Mouse (Mus musculus): ENCODE data around the gene Arhgap44.

The Arhgap44 gene

GRCm38 (mm10) chr11:65137145-65137652 is 25.6 kb downstream of the Arhgap44 start:
- no peak for DNase-seq (ENCODE audit: low spot score)

- DNase-seq (ENCODE audit: low spot score): no peak
Measured at GRCm38 (mm10) chr11:65135251-65135739, 27.5 kb downstream of the Arhgap44 start.

GRCm38 (mm10) chr11:65133661-65134060 is 29.1 kb downstream of the Arhgap44 start:
- DNase-seq (ENCODE audit: low spot score): no peak

GRCm38 (mm10) chr11:65129110-65129509 is 33.7 kb downstream of the Arhgap44 start:
- DNase-seq (ENCODE audit: low spot score): no peak

GRCm38 (mm10) chr11:65128666-65129065 is 34.1 kb downstream of the Arhgap44 start:
- DNase-seq (ENCODE audit: low spot score): no peak

GRCm38 (mm10) chr11:65126566-65126965 is 36.2 kb downstream of the Arhgap44 start:
- peak; percentile 23 for DNase-seq (ENCODE audit: low spot score)

GRCm38 (mm10) chr11:65124913-65125418 is 37.8 kb downstream of the Arhgap44 start:
- DNase-seq (ENCODE audit: low spot score): no peak

GRCm38 (mm10) chr11:65120276-65120675 is 42.5 kb downstream of the Arhgap44 start:
- DNase-seq (ENCODE audit: low spot score): no peak

- DNase-seq (ENCODE audit: low spot score): no peak
Measured at GRCm38 (mm10) chr11:65115811-65116210, 47.0 kb downstream of the Arhgap44 start.

GRCm38 (mm10) chr11:65112086-65112485 is 50.7 kb downstream of the Arhgap44 start:
- no peak for DNase-seq (ENCODE audit: low spot score)

- no peak for DNase-seq (ENCODE audit: low spot score)
Measured at GRCm38 (mm10) chr11:65111651-65112050, 51.1 kb downstream of the Arhgap44 start.

- DNase-seq (ENCODE audit: low spot score): no peak
Measured at GRCm38 (mm10) chr11:65110058-65110457, 52.7 kb downstream of the Arhgap44 start.

- DNase-seq (ENCODE audit: low spot score): no peak
Measured at GRCm38 (mm10) chr11:65107734-65108171, 55.0 kb downstream of the Arhgap44 start.

GRCm38 (mm10) chr11:65107151-65107550 is 55.6 kb downstream of the Arhgap44 start:
- DNase-seq (ENCODE audit: low spot score): no peak

- DNase-seq (ENCODE audit: low spot score): no peak
Measured at GRCm38 (mm10) chr11:65104076-65104475, 58.7 kb downstream of the Arhgap44 start.

- DNase-seq (ENCODE audit: low spot score): no peak
Measured at GRCm38 (mm10) chr11:65101206-65101605, 61.6 kb downstream of the Arhgap44 start.

GRCm38 (mm10) chr11:65100031-65100430 is 62.7 kb downstream of the Arhgap44 start:
- DNase-seq (ENCODE audit: low spot score): no peak

- no peak for DNase-seq (ENCODE audit: low spot score)
Measured at GRCm38 (mm10) chr11:65097526-65098070, 65.2 kb downstream of the Arhgap44 start.

GRCm38 (mm10) chr11:65096866-65097265 is 65.9 kb downstream of the Arhgap44 start:
- DNase-seq (ENCODE audit: low spot score): no peak

- DNase-seq (ENCODE audit: low spot score): no peak
Measured at GRCm38 (mm10) chr11:65092851-65093250, 69.9 kb downstream of the Arhgap44 start.

GRCm38 (mm10) chr11:65090386-65090785 is 72.4 kb downstream of the Arhgap44 start:
- no peak for DNase-seq (ENCODE audit: low spot score)

GRCm38 (mm10) chr11:65089982-65090381 is 72.8 kb downstream of the Arhgap44 start:
- DNase-seq (ENCODE audit: low spot score): no peak

- DNase-seq (ENCODE audit: low spot score): no peak
Measured at GRCm38 (mm10) chr11:65089282-65089681, 73.5 kb downstream of the Arhgap44 start.

Data from ovary, postnatal 36 days (tissue).